Mouse (Mus musculus): ENCODE measurements around the gene Fam198b. TPM values are rescaled to one million over a fixed set of nuclear protein-coding genes. Genes with fewer than 3 reads are reported as not detected.

Gene Fam198b
- total RNA-seq, 2 experiments from 2014 or later: 28.8 to 42.7 TPM

- DNase-seq: peak; percentile 77 to 87
- intact Hi-C loops (cut with DNase I): loop anchor here (10.0 kb wide), 1 partner anchor 92 kb away; no protein-coding TSS in a partner anchor
Measured at GRCm38 (mm10) chr3:79883092-79883491, 1.2 kb upstream of the Fam198b start.

GRCm38 (mm10) chr3:79884761-79885189 is 442 bp downstream of the Fam198b start:
- intact Hi-C loops (cut with DNase I): loop anchor here (1.0 to 10.0 kb wide), 4 partner anchors 43 to 174 kb away; no protein-coding TSS in a partner anchor
- peak; percentile 70 to 84 for DNase-seq

- intact Hi-C loops (cut with DNase I): loop anchor here (5.0 to 10.0 kb wide), 3 partner anchors 41 to 121 kb away; no protein-coding TSS in a partner anchor
- peak; percentile 38 to 48 for DNase-seq
Measured at GRCm38 (mm10) chr3:79885686-79886356, 1.5 kb downstream of the Fam198b start.

DNA sequence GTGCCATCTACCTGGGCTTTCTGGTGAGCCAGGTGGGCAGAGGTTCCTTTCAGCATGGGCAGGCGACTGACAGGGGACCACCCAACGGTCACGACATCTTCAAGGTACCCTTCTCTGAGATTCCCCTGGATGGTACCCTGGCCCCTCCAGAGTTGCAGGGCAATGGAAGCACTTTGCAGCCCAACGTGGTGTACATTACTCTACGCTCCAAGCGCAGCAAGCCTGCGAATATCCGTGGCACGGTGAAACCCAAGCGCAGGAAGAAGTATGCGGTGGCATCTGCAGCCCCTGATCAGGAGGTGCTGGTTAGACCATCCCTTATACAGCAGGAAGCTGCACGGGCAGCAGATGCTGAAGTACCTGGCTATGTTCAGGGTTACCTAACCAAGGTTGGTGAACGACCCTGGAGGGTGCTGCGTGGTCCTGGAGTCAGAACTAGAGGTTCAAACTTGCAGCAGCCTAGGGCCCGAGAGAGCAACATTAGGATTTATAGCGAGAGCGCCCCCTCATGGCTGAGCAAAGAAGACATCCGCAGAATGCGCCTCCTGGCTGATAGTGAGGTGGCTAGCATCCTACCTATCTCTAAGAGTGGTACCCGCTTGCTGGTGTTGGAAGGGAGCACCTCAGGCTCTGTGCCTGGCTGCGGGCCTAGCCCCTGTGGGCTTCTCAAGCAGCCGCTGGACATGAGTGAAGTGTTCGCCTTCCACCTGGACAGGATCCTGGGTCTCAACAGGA is 2.2 kb downstream of the Fam198b start:
- intact Hi-C loops (cut with DNase I): loop anchor here (5.0 to 10.0 kb wide), 3 partner anchors 41 to 121 kb away; no protein-coding TSS in a partner anchor
- peak; percentile 74 to 77 for DNase-seq

GRCm38 (mm10) chr3:79887161-79887855 is 3.0 kb downstream of the Fam198b start:
- intact Hi-C loops (cut with DNase I): loop anchor here (5.0 to 10.0 kb wide), 3 partner anchors 40 to 120 kb away; no protein-coding TSS in a partner anchor
- DNase-seq: peak in 1 of 2 experiments; percentile 11

- no peak for DNase-seq
- intact Hi-C loops (cut with DNase I): loop anchor here (2.0 to 10.0 kb wide), 4 partner anchors 17 to 119 kb away; no protein-coding TSS in a partner anchor
Measured at GRCm38 (mm10) chr3:79887966-79888365, 3.6 kb downstream of the Fam198b start.

DNA sequence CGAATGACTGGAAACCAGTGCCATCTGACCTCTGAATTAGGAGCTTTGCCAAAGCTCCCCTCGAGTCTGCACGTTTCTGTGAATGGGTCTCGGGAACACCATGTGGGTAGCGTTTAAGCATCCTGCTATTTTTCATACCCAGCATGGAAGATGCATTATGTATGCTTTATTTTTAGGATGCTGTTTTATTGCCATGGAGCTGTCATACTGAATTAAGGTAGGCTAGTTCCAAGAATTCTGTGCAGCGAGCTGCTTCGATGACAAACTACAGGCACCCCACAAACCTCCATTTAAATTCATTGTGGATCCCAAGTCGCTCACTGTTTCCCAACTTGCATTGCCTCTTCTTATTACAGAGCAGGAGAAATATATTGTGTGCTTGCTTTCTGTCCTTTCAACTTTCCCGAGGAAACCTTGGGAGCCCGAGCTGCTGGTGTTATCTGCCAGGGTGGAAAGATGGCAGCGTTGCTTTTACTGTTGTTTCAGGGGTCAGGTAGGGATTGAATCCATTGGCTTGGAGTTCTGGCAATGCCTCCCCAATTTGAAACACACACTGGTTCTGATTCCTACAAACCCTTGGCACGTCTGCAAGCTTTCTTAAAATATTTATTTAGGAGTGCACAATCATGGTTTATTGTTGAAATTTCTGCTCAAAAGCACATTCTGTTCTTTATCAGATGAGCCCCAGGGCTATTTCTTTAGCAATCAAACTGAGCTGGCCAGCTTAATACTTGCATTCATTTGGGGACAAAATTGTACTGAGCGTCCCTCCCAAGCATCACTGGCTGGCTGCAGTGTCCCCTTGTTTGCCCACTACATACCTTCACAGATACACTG is 13.4 kb downstream of the Fam198b start:
- no peak for DNase-seq
- intact Hi-C loops (cut with DNase I): no loop called here

GRCm38 (mm10) chr3:79898514-79898913 is 14.2 kb downstream of the Fam198b start:
- no peak for DNase-seq
- intact Hi-C loops (cut with DNase I): no loop called here

DNA sequence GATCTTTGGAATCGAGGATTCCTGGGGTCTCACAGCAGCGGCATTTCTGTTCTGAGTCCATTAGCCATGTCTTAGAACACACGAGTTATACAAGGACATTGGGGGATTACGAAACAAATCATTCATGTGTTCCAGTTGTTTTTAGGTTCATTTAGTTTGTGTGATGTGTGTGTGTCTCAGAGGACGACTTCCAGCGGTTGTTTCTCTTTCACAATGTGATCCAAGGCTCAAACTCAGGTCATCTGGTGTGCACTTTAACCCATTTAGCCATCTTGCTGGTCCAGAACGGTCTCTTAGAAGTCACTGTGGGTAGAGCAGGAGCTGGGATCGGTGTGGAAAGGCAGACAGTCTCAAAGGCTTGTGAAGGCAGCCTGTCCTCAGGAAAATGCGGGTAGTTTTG is 15.6 kb downstream of the Fam198b start:
- no peak for DNase-seq
- intact Hi-C loops (cut with DNase I): no loop called here

DNA sequence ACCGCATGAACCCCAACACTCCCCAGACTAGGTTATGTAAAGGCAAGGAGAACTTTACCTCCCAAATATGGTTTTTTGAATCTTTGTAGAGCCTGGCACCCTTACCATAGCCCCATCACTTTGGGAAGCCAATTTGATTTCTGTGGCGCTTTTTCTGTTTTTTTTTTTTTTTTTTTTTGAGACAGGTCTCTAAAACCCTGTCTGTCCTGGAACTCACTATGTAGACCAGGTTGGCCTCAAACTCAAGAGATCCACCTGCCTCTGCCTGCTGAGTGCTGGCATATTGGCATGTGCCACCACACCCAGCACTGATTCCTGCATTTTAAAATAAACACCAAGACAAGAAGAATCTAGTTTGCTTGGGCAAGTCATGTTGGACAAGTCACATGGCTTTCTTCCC is 16.2 kb downstream of the Fam198b start:
- DNase-seq: no peak
- intact Hi-C loops (cut with DNase I): no loop called here

DNA sequence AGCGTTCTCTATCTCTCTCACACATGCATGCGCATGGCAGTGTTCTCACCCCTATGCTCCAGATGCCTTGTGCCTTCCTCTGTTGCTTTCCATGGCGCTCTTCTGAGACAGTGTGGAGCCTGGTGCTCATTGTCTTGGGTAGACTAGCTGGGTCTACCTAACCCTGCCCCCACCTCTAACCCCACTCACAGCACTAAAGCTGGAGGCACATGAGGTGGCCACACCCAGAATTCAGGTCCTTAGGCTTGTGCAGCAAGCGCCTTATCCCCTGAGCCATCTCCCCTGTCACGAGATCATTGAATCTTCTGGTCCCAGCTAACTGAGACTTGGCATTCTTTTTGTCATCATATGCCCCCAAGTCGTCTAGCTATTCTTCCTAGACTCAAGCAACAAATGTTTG is 17.0 kb downstream of the Fam198b start:
- intact Hi-C loops (cut with DNase I): no loop called here
- DNase-seq: no peak

DNA sequence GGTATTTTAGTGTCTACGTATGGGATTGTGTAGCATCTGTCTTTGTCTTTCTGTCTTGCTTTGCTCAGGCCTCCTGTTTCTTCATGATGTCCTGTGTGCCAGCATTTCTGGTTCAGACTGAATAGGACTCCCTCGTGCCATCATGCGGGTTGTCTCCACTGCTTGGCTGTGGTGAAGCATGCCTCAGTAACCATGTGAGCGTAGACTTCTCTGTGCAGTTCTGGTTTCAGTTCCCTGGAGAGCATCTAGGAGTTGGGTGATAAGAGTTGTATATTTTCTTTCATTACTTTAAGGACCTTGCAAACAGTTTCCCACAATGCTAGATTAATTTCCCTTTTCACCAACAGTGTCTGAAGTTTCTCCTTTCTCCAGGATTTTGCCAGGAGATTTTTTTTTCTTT is 17.4 kb downstream of the Fam198b start:
- intact Hi-C loops (cut with DNase I): no loop called here

DNA sequence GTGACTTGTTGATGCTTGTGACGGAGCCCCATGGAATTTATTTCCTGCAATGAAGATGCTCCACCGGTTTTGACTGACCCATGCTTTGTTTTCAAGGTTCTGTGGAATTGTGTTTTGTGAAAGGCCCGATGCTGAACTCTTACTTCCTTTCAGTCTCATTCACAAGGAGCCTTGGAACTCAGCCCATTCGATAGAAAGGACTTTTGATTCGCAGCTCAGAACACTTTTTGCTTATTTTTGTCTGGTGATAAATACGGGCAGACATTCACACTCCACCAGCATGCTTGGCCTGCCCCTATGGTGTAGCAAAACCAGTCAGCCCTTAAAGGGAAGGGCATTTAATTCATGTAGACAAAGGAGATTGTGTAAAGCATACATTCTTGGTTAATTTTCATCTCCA is 19.5 kb downstream of the Fam198b start:
- DNase-seq: peak in 1 of 2 experiments; percentile 41

More for the DNA sequence above, 17.4 kb downstream of the Fam198b start:
- DNase-seq: no peak

DNA sequence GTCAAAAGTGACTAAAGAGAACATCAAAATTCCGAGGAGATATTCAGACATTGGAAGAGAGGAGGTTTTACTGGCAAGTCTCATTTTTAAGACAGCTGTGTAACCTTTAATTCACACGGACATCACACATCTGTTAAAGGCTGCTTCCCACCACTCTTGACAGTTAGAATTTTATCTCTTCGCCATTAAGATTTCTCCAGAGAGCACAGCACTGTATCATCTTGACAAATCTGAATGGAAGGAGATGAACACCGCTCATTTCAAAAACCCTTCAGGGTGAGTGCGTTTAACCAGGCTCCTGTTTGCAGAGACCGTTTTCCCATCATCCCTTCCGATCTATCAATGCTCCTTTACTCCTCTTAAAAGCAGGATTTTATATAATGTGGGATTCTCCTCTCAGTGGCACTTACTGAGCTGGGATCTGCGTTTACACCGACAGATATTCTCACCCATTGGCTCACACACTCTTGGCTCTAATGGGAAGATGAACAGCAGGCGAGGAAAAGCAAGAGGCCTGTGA is 20.0 kb downstream of the Fam198b start:
- DNase-seq: no peak
- intact Hi-C loops (cut with DNase I): loop anchor here (2.0 kb wide), 1 partner anchor 15 kb away; no protein-coding TSS in a partner anchor

More for the DNA sequence above, 19.5 kb downstream of the Fam198b start:
- intact Hi-C loops (cut with DNase I): loop anchor here (2.0 kb wide), 1 partner anchor 15 kb away; no protein-coding TSS in a partner anchor

DNA sequence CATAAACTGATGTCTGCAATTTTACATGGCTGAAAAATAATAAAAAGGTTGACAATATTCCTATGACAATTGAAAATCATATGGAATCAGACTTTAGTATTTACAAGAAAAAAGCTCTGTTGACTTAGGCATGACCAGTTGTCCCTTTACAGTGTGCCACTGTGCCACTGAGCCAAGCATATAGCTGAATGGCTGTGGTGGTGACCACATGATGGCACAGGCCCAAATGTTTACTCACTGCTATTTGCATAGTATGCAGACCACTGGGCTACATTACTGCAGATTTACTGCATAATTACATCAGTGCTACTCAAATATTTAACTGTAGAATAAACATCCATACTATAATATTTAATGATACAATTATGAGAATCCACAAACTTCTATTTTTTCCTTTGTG is 21.1 kb downstream of the Fam198b start:
- intact Hi-C loops (cut with DNase I): loop anchor here (2.0 kb wide), 1 partner anchor 17 kb away; no protein-coding TSS in a partner anchor
- no peak for DNase-seq

DNA sequence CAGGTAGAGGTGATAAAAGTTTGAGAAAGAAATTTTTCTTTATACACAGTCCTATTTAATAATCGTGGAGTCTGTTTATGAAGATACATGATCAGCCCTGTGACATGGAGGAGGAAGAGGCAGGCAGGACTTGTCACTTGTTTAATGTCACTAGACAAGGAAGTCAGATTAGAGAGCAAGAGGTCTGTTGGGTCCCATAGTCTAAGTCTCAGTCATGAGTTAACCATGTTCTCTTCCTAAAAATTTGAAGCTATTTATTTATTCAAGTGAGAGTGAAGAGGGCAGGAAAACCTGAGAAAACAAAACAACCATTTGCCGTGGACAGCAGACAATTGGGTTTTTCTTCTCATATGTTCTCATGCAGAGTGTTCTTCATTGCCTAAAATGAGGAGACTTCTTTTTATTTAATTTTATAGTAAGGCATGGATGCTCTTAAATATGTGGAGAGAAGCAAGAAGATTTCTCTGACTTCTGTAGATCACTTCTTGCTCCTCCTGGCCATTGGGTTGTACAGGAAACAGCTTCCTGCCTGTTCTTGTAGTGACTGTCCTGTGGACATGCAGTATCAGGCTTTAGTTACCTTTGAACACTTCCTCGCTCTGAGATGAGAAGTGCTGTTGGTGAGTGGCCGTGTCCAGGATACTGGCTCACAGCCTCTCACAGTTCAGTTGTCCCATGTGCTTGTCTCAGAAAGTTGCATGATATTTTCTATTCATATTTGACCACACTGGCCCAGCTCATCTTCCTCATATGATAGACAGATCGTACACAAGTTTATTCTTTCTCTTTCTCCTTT is 22.1 kb downstream of the Fam198b start:
- intact Hi-C loops (cut with DNase I): no loop called here
- DNase-seq: no peak

- peak in 1 of 2 experiments; percentile 15 for DNase-seq
- intact Hi-C loops (cut with DNase I): no loop called here
Measured at GRCm38 (mm10) chr3:79907223-79907622, 22.9 kb downstream of the Fam198b start.

GRCm38 (mm10) chr3:79910375-79911141 is 26.2 kb downstream of the Fam198b start:
- intact Hi-C loops (cut with DNase I): no loop called here
- DNase-seq: no peak

Measured in heart, postnatal 14 days (tissue).